Mouse (Mus musculus): ENCODE measurements around the gene Cbx5.

Gene Cbx5

DNA sequence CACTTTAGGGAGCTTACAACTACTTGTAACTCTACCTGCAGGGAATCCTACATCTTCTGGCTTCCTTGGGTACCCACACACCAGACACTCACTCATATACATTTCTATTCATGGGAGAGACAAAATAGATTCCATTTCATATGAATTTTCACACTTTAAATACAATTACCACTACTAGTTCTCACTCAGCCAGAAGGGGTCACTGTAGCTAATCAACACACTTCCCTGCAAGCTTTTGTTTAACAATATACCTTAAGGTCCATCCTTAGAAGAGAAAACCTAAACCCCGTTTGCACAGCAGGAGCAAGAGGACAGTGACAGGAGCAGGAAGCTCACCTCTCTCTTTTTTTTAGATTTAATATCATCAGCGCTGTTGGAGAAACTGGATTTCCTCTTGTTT is 34.5 kb downstream of the Cbx5 start:
- no peak for DNase-seq

DNA sequence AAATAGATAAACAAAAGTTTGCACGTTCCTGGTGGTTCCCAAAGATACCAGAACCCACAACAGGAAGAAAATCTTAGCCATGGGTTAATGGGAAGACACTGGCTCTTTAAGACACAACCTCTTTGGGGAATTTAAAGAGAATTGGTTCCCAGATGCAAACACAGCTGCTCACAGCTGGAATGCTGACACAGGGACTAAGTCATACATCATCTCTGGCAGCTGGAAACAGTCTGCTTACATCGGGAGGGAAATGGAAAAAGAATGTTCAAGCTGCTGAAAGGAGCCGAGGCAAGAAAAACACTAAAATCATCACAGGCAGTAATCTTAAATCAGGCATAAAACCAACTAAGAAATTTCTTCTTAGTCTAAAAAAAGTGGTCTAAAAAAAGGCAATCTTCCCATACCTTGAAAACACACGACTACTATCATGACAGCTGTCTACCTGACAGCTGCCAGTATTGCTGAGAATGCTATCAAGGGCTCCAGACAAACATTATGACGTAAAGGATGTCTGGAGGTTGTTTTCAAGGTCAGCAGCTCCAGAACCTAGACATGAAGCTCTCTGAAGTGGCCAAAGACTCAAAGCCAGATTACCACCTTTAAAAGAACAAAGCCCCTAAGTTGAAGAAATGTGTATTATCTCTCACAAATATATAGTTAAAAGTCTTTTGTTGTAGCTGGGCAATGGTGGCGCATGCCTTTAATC is 37.4 kb downstream of the Cbx5 start:
- DNase-seq = no peak

DNA sequence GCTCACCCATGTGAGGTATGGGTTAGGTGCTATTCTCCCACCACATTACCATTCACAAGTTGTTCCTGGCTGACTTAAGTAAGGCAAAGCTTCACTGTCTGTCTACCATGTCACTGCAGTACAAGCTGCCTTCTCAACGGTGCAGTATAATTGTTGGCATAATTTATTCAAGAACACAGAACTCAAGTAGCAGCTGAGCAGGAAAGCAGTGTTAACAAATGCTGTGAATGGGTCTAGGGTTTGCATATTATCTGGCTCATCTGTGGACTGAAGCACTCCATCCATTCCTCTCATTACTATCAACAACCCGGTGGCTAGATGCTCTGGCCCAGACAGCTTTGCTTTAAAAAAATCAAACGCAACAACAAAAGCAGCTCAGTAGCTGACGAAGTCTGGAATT is 41.8 kb downstream of the Cbx5 start:
- DNase-seq = no peak

DNA sequence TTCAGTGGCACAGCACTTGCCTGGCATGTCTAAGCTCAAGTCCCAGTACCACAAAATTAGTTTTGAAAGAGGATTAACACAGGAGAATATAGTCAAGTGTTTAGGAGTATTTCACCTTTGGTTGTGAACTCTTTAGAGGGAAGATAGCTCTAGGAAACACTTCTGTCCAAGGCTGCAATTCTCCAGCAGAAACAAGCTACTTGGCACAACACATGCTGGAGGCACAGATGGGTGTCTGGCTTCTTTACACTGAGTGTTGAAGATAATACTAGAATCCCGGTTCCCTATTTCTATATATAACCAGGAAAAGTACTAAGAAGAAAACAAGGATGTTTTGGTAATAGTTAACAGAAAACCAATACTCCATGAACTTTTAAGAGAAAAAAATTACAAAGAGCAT is 42.8 kb downstream of the Cbx5 start:
- DNase-seq = no peak

DNA sequence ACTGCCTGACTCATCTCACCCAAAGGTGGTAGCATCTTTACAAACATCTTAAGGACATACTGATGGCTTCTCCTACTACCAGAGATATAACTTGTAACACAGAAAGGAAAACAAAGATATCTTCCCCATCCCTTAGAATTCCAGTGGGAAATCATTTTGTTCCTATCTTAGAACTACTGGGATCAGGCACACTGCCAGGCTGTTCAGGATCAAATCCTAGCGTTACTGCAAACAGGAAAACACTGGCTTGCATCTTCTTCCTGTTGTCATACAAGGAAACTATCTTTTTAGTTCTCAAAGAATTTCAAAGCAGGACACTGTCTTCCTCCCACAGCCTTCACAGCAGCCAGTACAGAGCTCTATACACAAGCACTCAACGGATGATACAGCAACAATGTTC is 46.0 kb downstream of the Cbx5 start:
- no peak for DNase-seq

DNA sequence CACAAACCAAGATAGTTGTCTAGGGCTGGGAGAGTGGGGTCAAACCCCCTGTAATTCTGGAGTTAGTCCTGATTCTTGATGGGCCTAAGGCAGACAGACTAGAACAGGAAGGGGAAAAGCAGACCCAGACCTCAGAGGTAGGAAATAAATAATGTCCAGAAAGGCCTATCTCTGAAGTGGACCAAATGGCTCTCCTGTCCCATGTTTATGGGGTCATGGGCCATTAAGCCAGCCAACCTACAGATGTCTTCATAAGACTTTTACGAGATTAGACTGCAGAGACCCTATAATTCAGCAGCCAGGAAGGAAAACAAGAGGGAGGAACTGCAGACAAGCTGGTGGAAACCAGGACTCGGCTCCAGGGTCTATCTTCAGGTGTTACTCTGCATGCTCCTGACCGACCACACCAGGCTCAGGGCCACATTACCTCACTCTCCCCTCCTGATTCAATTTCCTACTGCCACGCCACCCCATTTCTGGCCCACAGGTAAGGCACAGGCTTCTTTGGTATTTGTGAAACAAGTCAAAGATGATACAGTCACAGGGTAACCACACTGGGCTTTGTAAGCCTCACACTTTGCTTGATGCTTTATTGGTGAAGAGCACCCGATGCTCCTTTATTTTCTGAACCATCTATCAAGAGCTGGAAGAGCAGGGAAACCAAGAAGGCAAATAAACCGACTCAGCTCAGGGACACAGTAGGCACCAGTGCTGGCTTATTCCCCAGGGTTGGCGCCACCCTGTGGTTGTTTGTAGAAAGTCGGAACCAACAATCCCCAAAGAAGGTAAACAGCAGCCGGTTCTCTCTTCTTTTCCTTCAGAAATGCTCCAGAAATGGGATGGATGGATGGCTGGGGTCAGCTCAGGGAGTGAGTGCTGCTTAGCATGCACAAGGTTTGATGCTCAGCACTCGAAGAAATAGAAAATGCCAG is 48.8 kb downstream of the Cbx5 start:
- no peak for DNase-seq

DNA sequence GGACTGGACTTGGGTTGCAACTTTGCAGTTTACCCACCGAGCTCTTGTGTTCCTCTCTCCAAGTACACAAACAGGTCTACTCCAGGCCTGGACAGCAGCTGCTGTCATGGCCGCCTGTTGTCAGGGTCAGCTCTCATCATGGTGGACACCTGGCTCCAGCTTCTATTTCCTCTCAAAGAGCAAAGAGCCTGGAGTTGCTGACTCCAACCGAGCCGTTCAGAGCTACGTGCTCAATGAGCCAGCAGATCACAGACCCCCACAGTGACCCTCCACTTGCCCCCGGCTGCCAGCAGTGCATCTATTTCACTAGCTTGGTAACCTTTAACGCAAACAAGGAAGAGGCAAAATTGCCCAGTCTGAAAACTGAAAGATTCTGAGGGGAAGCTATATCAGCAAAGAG is 49.5 kb downstream of the Cbx5 start:
- DNase-seq = no peak

DNA sequence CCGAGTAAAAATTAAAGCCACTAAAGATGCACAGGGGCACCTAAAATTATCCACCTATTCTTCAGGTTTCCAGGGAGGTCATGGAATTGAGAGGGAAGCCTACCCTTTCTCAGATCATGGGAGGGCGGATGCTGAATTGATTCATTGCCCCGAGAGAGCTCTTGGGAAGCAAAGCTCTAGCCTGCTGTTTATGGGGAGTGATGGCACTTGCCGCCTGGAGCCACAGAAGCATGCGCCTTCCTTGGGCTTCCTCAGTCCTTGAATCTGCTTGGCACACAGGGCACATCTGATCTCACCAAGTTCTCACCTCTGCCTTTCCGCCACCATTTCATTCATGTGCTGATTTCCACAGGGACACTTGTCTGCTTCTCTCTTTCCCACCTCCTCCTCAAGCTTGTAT is 51.8 kb downstream of the Cbx5 start:
- DNase-seq = no peak

DNA sequence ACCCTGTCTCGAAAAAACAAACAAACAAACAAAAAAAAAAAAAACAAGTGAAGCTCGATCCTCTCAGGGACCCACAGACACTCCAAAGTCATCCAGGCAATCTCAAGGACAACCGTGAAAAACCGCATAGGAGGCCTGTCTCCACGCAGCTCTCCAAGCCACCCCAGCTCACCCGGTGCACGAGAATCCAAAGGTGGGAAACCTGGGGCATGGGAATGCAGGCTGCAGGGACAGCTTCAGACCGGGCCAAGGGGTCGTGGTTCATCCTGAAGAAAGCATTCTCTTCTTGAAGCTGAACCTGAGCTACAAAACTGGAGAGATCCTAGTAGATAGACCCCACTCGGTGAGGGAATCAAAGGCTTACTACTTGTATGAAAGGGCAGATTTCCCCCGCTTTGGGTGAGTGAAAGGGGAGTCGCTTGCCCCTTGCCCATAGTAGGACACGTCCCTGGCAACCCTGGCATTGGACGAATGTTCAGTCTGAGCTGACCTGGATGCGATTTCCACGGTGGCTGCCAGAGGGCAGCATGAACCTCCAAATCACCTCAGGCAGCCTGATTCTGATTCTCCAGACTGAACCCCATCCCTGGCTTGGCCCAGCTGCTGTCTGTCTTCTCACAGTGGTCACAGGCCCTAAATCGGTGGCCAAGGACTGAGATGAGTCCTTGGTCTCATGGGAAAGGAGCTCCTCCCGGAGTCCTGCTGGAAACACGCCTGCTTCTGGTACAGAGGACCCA is 54.0 kb downstream of the Cbx5 start:
- DNase-seq = peak; percentile 48

DNA sequence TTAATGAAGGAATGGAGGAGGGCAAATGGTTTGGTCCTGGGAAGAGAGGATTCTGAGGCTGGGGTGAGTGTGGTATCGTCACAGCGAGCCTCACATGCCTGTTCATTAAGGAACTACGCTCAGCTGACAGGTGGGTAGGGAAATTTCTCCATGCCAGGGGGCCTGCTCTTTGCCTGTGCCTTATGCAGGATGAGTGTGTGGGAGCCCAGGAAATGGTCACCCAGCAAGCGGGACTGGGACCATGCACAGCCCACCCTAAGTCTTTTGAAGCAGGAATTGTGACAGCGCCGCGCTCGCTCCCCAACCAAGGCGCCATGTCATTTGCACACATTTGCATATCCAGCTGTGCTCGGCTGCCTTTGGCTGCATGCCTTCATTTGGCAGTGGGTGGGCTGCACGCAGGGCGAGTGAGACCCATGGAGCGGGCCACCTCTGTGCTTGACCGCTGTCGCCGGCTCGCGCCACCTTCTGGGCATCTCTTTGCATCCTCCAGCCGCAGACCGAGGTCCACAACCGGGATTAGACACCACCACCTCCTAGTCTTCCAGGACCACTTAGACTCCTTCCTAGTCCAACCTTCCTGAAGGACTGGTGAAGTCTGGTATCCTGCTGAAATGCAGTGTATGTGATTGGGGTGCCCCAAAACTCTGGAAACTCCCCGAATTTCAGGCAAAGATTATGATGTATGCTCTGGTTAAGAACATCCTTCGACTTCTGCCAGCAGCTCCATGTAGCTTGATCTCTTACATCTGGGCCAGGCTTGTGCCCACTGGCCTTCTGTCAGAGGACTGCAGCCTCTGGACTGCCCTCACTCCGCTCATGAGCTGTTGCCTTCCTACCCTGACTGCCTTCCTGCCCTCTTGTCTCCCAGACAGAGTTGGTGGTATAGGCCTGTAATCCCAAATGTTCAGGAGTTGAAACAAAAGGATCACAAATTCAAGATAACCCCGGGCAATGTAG is 55.7 kb downstream of the Cbx5 start:
- no peak for DNase-seq

DNA sequence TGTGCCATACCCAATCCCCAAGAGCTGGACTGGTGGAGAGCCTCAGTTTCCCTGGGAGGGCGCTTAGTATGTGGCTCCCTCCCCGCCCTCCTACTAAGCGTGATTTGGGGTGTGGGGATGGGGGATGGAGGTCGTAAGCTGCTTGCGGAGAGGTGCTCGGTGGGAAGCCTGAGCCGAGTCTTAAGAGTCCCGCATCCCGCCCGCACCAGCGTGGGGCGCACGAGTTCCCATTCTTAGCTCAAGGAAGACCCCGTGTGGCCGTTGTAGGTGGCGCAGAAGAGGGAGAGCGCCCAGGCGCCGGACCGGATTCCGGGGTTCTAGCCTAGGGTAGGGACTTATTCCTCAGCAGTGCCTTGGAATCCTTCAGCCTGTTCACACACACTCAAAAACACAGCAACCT is 56.5 kb downstream of the Cbx5 start:
- no peak for DNase-seq

DNA sequence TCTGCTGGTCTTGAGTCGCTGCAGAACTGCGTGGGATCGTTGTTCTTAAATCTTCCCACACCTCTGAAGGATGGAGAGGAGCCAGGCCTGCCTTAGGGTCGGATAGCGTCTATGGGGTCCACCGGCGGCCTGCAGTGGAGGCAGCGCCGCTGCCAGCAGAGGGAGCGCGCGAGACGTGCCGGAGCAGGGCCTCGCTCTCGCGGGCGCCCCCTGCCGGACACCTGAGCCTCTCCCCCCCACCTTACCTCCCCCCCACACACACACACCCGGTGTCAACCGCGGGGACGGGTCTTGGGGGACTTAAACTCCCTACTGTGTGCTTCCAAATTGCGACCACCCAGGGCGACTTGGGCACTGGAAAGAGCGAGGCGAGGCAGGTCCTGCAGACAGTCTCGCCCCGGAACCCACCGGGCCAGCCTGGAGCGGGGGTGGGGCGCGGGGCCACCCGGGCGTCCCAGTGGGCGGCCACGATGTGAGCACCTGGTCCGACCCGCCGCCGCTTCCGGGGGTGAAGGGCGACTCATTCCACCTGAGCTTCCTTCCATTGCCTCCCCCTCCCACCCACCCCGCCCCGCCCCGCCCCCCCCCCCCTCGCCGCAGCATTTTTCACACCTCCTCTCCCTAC is 57.3 kb downstream of the Cbx5 start:
- no peak for DNase-seq

DNA sequence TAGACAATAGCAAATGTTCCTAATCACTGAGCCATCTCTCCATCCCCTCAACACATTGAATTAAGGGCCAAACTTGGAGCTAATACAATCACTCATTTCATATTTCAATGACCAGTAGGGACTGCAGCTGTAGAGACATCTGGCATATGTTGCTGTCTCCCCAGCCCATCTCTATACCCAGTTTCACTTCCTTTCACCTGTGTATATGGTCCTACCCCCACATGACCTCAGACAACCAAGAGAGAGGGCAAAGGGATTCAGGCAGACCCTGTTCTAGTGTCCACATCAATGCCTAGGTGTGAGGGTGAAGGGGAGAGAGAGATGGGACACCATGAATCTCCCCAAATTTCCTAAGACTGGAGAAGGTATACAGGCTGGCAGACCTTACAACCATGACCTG is 59.2 kb downstream of the Cbx5 start:
- DNase-seq = no peak

DNA sequence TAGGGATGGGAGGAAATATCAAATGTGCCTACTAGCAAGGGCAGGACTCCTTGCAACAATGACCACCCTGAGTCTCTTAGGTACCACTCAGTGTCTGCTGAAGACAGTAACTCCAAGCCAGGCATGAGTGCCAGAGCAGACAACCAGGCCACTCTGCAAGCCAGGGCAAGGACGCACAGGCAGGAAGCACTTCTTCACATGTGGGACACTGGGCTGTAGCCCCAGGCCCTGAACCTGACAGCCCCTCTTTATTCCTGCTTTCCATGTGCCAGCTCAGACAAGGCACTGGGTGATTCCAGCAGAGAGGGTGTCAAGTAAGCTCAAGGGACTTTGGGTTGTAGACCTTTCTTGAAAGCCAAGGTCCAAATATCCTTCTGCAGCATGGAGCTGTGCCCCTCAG is 60.8 kb downstream of the Cbx5 start:
- DNase-seq = no peak

DNA sequence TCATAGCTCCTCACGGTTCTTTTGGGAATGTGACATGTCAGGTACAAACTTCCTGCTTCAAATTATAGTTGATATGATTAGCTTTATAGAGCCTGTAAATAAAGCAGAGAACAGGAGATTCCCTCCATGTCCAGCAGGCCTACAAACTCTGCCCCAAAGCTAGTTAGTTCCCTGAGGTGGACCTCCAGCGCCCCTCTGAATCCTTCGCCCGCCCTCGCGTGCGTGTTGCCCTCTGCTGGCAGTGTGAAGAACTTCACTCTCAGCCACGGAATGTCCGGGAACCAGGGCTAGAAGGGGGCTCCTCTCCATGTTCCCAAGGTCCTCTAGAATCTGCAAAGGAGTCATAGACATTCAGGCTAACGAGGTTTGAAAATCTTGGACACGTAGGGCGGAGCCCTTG is 61.5 kb downstream of the Cbx5 start:
- no peak for DNase-seq

DNA sequence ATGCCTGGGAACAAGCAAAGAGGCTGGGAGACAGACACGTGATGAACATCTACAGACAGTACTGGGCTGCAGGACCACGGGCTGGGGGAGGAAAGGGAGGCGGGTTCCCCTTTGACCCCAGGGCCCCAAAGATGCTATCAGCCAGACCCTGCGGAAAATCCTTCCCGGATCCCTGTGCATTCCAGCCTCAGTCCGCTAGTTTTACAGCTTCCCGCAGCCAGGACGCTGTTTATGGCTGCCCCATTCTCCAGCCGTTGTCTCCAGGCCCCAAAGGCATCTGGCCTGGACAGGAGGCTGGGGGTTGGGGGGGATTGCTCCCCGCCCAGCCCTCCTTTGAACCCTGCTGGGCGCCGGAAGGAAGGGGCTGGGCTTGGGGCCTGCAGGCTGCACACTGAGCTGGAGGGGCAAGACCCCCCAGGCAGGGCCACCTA is 62.0 kb downstream of the Cbx5 start:
- no peak for DNase-seq

DNA sequence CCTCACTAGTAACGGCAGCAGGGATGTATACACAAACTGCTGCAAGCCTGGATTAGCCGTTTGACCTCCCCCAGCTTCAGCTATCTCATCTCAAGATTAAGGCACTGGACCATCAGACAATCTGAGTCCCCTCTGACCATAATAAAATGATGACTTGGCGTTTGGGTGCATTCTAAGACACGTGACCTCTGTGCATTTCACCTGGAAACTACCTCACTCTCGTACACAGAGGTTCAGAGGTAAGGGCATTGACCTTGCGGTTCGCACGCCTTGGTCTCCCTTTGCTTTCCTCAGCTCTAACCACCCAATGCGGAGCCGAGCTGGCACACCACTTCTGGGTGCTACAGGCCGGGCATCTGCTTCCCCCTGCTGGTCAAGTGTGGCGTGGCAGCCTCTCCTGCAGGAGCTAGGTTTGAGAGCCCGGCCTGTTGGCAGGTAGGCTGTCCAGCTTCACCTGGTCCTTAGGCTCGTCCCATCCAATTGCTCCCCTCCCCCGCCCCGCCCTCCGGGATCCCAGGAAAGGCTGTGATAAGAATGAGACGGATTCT is 62.7 kb downstream of the Cbx5 start:
- DNase-seq = peak; percentile 93

DNA sequence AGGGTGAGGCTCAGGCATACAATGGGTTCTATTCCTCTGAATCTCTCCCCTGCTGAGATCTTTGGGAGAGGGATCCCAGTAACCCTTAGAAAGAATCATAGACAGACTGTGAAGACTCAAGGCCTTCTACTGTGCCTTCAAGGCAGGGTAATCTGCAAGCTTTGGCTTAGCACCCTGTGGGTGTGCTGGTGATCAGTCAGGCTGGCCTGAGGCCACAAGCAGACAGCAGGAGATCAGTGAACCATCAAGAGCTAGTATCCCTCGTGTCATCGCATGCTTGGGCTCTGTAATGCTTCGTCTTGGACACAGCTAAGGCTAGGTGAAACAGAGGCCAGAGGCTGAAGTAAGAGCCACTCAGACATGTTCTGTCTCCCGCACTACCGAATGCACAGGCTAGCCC is 66.4 kb downstream of the Cbx5 start:
- DNase-seq = no peak

DNA sequence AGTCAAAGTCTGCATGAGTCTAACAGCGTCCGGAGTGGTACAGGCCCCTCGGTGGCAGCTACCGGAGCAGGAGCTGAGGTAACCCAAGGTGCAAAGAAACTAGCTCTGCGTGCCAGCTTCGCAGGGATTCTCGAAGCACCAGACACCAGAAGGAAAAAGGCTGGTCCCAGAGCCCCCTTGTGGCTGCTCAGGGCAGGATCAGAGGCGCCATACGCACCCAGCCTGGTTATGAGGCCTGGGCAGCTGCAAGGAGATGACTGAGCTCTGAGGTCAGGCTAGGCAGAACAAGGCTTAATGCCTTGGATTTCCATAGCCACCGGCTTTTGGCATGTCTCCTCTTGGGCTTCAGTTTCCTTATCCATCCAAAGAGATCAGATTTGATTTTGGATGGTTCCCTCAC is 67.1 kb downstream of the Cbx5 start:
- DNase-seq = no peak

DNA sequence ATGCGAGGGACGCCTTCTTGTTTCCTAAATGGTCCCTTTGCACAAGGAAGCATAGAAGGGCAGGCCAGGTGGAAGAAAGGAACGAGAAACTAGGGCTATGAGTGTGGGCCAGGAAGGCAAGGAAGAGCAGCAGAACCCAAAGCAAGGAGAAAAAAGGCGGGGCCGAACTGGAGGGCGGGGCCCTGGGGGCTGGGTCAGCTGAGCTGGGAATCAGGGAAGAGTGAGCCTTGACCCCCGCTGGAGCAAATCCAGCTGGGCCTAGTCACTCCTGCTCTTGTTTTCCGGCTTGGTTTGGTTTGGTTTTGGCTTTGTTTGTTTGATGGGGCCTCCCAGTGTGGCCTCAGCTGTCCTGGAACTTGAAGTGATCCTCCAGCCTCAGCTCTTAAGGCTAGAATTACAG is 68.3 kb downstream of the Cbx5 start:
- DNase-seq = no peak

DNA sequence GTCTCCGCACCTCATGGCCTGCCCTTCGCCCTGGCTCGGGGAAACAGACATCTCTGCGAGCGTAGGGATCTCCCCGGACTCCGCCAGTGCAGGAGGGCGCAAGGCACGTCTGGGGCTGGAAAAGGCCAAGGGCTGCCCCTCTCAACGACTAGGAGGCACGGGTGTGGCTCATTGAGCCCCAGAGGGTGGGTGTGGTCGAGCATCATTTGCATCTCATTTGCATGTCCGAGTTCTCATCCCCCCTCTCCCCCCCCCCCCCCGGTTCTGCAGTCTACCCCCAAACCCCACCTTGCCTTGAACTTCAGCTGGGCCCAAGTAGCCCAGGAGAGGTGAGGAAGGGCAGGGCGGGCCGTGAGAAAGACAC is 69.3 kb downstream of the Cbx5 start:
- no peak for DNase-seq

Data from cerebellum, adult 9-10 months (tissue).